Mouse (Mus musculus) retina, postnatal 1 day (tissue): Measurements from ENCODE around the gene Myo1c.
"Not testable (repeated sequence)": the region's sequence is repeated elsewhere in the genome, so short reads cannot be mapped to it uniquely, and the experiment has no call there.

ENCODE experiments used
- DNase-seq: peaks from one replicate; pipeline ENCODE4 v3.0.0-alpha.2; 2012

The Myo1c gene

DNA sequence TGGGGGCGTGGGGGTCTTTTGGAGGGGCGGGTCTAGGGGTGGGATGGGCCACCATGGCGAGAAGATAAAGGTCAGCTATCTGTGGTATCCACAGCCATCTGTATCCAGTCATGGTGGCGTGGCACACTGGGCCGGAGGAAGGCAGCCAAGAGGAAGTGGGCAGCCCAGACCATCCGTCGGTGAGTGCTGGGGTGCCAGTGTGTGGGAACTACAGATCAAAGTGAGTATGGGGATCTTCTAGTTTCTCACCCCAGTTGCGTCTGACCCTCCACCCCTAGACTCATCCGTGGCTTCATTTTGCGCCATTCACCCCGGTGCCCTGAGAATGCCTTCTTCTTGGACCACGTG, 19.5 kb downstream of the Myo1c start:
- DNase-seq, result no peak

DNA sequence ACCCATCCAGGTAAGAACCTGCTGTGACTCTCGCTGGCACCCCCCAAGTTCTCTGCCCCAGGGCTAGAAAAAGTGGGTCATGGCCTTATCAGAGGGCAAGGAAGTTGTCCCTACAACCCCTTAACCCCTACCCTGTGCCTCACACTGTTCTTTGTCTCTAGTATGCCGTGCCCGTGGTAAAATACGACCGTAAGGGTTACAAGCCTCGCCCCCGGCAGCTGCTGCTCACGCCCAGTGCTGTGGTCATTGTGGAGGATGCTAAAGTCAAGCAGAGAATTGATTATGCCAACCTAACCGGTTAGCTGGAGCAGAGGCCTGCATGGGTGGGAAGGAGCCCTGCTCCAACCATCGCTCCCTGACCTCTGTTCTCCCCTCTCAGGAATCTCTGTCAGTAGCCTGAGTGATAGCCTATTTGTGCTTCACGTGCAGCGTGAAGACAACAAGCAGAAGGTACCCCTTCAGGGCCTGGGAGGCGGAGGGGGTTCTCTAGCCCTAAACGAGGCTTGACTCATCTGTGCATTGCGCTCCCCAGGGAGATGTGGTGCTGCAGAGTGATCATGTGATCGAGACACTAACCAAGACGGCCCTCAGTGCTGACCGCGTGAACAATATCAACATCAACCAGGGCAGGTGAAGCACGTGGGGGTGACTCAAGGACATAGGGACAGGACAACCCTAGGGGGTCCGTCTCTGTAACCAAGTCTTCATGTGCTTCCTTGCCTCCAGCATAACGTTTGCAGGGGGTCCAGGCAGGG, 21.3 kb downstream of the Myo1c start:
- no peak for DNase-seq

DNA sequence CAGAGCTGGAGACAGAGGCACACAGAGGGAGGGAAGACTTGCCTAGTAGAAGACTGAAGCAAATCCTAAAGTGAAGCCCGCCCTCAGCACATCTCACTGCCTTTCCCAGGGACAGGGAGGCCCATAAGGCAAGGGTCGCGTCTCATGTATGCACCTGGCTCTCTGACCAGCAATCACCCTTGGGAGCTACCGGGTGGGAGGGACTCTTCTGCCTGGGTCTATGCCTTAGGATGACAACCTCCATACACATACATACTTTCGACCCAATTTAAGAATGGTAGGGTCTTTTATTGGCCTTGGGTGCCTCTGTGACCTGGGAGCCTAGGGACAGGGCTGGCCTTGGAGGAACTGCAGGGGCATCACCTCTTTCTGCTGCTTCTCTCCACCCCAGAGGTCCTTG, 23.1 kb downstream of the Myo1c start:
- DNase-seq, result no peak

DNA sequence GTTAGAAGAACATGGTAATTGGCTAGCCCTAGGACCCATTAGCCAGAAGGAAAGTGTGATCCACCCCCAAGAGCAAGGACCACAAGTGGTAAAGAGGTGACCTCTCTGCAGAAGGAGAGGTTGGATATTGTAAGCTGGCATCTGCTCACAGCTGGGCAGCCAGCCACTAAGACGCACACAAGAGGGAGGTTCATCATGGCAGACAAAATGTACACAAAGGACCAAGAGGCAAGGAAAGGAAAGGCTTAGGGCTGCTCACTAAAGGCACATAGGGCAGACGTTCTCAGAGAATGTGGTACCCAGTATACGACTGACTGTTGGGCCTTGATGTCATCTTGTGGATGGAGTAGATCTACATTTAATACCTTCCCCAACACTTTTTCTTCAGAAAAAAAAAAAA, 24.6 kb downstream of the Myo1c start:
- no peak for DNase-seq

DNA sequence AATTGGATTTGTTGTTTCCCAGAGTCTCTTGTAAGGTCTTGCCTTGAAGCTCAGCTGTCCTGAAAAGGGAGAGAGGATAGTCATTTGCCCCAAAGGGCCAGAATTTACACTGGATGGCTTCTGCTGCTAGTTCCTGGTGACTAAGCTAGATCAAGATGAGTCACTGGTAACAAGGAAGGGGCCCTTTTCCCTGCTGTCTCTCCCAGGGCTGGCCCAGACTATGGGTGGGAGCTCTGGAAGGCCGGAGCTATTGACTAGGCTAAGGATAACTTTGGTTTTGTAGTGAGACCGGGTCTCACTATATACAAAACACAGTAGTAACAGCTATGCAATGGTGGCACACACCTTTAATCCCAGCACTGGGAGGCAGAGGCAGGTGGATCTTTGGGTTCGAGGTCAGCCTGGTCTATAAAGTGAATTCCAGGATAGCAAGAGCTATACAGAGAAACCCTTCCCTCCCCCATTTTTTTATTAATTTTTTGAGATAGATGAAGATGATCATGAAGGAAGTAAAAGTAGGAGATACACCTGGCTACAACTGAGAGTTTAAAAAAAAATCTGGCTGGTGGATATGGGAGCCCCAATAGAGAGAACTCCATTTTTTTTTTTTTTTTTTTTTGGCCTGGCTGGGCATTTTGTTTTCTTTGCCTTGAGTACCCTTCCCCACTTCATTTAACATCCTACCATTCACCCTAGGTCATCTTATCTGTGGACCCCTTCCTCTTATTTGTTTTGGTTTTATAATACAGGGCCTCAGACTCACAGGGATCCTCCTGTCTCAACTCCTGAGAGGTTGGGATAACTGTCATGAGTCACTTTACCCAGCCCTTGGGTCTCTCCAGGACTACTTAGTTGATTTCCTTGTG, 27.8 kb downstream of the Myo1c start:
- no peak for DNase-seq

DNA sequence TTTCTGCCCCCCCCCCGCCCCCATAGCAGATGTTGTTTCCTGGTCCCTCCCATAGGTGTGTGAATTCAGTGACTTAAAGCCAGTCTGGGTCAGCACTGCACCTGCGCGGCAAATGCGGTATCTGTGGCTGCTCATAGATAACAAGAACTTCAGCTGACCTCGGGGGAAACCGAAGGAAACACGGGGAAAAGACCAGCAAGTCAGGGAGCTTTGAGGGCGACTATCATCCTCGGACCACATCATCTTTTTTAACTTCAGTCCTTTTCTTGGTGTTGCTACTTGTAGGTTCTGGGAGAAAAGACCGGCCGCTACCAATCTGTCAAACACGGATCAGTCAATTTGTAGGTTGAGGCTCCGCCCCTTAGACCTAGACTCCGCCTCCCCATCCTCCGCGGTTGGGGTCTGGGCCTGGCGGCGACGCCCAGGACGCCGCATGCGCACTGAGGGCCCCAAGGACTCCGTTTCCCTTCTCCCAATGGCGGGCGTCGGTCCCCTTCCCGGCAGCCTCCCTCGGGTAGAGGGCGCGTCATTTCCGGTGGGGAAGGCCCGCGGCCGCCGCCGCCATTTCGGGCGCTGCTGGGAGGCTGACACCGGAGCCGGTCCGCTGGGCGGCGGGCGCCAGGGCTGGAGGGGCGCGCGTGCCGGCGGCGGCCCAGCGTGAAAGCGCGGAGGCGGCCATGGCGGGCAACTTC, 28.6 kb downstream of the Myo1c start, which contains the start of gene Crk:
Gene Crk, plus strand, starts transcription at position 513 of the 692 bp plus-strand sequence.
- DNase-seq, result peak; percentile 98

DNA sequence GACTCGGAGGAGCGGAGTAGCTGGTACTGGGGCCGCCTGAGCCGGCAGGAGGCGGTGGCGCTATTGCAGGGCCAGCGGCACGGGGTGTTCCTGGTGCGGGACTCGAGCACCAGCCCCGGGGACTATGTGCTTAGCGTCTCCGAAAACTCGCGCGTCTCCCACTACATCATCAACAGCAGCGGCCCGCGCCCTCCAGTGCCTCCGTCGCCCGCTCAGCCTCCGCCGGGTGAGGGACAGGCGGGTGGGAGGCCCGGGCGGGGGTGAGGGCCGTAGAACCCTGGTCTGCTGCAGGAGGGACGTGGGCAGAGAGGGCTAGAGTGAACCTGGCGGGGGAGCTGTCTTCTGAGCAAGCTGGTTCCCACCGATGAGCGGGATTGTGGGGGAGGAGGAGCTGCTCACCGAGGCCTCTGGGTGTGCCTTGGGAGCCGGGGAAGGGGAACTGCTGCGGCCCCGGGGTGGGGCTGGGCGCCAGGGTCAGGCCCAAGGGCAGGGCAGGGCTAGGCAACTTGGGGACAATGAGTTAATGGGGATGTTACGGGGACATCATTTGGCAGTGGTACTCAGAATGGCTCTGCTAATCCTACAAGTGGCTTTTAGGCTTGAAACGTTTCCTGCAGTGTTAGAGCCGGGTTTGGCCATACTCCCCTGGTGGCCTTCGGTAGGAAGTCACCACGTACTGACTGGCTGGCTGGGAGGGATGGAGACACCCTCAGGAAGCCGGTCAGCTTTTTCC, 29.3 kb downstream of the Myo1c start:
- peak; percentile 66 for DNase-seq

DNA sequence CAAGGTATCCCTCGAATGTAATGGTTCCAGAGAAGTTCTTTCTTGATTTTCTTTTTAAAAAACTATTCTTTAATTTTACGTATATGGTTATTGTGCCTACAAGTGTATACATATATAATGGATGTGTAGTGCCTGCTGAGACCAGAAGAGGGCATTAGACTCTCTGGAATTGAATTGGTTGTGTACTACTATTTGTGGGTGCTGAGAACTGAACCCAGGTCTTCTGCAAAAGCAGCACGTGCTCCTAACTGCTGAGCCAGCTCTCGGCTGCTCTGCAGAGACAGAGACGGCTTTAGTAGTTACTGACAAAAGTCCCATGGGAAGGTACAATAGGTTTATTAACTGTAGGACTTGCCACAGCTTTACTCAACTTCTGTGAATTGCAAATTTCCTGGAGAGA, 34.2 kb downstream of the Myo1c start:
- no peak for DNase-seq

DNA sequence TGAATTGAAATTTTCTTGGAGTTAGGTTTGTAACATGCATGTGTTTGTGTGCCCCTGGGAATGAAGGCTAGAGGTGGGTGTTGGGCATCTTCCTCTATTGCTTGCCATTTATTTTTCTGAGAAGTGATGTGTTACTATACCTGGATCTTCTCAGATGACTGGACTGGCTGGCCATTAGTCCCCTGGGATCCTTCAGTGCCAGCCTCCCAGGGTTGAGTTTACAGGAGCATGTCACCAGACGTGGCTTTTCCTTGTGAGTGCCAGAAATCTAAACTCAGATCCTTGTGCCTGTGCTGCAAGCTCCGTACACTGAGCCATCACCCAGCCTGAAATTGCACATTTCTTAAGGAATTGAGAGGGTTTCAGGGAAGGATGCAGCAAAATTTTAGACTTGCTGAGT, 34.7 kb downstream of the Myo1c start:
- DNase-seq, result no peak

DNA sequence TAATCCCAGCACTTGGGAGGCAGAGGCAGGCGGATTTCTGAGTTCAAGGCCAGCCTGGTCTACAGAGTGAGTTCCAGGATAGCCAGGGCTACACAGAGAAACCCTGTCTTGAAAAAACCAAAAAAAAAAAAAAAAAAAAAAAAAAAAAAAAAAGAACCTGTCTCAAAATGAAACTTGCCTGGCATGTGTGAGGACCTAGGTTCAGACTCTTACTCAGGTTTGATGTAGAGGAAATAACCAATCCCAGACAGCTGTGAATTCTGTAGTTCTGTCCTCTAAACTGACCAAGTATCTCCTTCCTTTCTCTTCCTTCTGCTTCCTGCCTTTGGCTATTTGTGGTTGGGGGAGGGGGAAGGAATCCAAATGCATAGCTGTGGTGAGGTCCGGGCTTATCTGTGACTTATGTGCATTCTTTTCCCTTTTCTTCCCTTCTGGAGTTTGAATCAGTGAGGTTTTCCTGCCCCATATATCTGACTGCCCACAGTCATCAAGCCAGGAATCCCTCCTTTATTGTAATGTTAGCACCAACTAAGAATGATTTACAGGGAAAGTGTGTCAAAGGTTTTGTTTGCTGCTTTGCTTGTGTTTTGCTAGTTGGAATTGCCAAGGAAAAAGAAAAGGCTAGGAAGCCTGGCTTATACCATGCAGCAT, 37.2 kb downstream of the Myo1c start:
- DNase-seq, result no peak

DNA sequence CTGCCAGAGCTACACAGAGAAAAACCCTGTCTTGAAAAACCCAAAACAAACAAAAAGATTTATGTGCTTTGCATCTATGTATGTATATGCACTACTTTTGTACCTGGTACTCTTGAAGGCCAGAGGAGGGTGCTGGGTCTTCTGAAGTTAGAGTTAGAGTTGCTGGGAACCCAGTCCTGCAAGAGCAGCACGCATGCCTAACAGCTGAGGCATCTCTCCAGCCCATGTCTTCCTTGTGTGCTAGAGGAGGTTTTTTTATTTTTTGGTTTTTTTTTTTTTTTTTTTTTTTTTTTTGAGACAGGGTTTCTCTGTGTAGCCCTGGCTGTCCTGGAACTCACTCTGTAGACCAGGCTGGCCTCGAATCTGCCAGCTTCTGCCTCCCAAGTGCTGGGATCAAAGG, 37.8 kb downstream of the Myo1c start:
- DNase-seq, result no peak

DNA sequence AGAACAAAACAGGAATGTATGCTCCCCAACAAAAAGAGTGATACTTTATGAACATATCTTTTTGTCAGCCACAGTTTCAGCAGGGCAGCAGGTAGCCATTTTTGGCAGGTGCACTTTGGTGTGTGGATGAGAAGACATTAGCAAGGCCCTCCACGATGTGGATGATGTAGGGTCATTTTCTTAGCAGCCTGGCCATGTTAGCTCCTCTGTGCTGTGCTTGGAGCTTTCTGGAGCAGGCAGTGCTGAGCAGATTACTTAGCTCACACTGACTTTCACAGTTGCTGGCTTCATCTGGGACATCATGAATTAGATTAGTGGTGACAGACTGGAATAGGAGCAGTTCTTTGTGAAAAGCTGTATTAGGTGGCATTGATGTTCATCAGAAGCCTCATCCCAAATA, 39.7 kb downstream of the Myo1c start:
- no peak for DNase-seq

DNA sequence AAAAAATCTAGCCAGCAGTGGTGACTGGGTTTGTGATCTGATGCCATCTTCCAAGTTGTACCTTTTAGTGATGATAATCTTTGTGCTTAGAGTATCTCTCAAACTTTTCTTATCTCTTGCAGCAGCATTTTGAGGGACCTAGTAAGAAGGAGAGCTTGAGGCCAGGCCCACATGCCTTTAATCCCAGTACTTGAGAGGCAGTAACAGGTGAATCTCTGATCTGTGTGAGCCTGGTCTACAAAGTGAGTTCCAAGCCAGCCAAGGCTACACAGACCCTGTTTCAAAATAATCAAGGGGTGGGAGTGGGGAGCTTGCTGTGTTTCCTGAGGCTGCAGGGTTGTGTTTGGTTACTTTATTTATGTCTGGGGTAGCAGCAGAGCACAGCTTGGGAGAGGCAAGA, 40.7 kb downstream of the Myo1c start:
- no peak for DNase-seq

DNA sequence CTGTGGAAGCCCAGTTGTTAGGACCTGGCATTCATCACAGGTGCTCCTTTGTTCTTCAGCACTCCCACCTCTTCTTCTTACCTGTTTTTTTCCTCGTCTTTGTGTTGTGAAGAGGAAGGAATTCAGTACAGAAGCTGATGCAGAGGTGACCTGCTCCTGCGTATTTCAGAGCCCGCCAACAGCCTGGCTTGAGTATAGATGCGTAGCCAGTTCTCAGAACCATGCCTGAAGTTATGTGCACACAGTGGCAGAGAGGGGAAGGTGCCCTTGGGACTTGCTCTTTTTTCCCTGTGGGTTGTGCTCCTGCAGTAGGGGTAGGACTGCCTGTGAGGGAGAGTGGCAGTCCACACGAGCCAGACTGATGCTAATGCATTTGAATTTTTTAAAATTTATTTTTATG, 43.3 kb downstream of the Myo1c start:
- DNase-seq, result no peak

DNA sequence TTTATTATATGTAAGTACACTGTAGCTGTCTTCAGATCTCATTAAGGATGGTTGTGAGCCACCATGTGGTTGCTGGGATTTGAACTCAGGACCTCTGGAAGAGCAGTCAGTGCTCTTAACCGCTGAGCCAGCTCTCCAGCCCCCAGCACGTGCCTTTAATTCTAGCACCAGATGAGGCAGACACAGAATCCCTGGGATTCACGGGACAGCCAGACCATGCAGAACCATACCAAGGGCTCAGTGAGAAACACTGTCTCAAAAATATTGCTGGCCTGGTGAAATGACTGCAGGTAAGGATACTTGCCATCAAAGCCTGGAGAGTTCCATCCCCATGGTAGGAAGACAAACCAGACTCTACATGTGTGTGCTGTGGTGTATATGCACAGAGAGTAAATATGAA, 47.2 kb downstream of the Myo1c start:
- DNase-seq, result not testable (repeated sequence)

DNA sequence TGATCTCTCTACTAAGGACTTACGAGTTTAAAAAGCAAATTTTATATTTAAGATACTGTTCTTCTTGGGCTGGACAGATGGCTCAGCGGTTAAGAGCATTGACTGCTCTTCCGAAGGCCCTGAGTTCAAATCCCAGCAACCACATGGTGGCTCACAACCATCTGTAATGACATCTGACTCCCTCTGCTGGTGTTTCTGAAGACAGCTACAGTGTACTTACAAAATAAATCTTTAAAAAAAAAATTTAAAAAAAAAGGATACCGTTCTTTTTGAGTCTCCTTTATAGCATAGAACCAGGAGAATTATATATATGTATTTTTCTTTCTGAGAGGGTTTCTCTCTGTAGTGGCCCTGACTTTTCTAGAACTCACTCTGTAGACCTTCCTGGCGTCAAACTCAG, 50.3 kb downstream of the Myo1c start:
- DNase-seq, result no peak

DNA sequence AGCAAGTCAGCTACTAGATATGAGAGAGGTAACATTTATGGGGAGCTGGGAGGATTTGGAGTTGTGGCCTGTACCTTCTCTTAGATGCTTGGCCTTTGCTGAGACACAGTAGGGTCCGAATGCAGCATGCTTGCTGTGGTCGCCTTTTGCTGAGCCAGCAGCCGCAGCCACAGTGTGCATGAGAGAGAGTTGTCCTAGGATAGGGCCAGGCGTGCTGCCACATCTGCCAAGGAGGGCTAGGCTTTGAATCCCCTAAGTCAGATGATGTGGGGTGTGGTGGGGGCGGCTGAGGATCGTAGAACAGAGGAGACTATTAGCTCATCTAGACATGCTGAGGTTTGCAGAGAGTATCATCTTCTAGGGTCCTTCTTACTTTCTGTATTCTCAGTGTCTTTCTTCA, 52.5 kb downstream of the Myo1c start:
- no peak for DNase-seq

DNA sequence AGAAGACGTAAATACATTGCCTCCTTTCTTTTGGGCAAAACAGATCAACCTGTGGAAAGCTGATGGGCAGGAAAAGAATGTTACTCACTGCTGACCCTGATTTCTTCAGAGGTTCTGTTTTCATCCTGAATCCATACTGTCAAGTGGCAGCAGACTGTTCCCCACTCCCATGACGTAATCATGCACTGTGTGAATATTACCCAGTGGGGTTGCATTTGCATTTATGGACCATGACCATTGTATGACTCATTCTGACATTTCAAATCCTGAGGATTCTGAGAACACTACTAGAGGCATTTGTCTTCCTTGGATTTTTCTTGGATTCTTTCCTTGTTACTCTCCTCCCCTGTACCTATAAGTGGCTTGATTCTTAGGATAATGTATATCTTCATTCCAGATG, 53.4 kb downstream of the Myo1c start:
- DNase-seq, result no peak

DNA sequence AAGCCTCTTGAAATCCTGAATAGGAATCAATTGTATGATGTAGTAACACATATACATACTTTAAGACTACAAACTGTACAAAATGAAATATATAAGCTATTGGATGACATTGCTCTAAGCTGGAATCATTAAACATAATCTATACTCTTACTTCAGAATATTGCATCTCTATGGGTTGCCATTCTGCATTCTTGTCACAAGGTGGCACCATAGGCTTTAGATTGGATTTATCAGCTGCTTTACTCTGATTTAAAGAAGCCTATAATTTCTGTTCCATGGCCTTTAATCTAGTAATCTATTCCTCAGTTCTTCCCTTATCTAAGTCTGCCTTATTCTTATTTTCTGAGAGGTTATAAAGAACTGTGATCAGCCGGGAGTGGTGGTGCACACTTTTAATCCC, 63.6 kb downstream of the Myo1c start:
- DNase-seq, result peak; percentile 51

DNA sequence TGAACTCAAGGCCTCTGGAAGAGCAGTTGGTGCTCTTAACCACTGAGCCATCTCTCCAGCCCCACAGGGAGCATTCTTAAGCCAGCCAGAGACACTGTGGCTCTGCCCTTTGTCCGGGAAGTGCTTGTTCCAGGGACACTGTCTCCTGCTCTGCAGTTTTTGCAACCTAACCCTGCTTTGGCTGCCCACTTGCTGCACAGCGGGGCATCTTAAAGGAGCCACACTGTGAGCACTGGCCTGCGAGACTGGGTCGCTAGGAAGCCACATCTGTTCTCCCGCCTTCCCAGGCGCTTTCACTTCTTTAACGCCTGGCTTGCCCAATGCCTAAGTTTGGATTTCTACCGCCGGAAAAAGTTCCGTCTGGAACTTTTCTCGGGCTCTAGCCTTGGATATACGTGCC, 65.3 kb downstream of the Myo1c start:
- DNase-seq, result peak; percentile 17

DNA sequence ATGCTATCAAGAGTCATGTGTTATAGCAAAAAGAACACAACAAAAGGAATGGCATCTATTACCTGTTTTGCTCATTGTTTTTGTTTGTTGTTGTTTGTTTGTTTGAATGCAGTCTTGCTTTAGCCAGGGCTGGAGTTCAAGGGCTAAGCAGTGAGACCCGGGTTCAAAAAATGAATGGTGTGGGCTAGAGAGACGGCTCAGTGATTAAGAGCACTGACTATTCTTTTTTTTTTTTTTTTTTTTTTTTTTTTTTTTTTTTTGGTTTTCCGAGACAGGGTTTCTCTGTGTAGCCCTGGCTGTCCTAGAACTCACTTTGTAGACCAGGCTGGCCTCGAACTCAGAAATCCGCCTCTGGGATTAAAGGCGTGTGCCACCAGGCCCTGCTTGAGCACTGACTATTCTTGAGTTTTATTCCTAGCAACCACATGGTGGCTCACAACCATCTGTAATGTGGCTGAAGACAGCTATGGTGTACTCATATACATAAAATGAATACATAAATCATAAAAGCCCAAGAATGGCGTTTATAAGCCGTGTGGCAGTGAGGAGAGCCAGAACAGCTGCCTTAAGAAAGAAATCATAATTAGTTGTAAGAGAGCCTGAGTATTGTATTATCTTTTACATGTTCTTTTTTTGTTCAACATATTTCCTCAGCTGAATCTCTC, 66.5 kb downstream of the Myo1c start:
- DNase-seq, result no peak

DNA sequence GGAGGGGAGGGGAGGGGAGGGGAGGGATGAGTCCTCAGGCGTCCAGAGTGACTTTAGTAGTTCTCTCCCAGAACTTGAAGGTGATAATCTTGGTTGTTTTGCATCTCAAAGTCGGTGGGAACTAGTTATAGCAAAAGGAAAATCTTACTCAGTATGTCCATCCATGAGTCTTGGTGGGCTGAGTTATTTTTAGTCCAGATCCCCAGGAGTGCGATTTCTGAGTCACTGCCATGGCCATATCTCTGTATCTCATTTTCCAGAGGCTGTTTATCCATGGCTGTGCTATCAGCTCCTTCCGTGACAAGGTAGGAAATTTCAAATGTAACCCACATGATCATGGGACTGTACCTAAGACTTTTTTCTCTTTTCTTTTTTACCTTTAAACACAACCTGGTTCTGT, 72.0 kb downstream of the Myo1c start:
- DNase-seq, result no peak
